Mouse (Mus musculus): Measurements from ENCODE around the gene Pars2. TPM values are rescaled to one million over a fixed set of nuclear protein-coding genes. Genes with fewer than 3 reads are reported as not detected.

Gene Pars2
- polyA plus RNA-seq (2014; fragmentation: Nextera tagmentation; extraction: Ambion mirVana), result 13.3 and 13.9 TPM in 2 replicates

DNA sequence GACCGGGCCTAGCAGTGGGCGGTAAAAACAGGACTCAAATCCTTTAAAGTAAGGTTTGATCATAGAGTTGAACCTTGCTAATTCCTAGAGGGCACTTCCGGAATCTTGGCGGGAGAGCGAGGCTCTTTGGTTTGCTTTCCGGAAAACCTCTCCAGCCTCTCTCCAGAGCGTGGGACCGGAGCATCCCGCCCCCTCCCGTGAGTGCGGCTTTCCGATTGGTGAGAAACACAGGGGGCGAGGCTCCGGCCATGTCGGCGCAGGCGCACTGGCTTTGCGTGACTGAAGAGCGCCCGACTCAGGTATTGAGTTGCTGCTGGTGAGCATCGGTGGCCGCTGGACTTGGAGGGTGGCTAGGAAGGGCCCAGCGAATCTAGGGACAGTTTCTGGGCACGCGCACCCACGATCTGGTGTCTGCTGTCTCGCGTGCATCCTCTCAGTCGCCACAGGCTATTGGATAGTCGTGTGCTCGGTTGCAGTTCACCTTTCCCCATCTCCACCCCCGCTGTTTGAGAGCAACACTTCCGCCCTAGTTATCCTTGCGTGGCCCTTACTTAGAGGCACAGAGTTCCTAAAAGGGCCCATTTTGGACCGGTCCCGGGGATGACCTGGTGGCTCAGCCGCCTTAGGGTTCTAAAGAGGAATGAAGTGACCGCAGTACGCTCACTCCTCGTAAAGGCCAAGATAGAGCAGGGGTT is at the start of gene Pars2:
TSS of gene Pars2 (plus strand) at position 237 of the 695 bp plus-strand sequence.
- Histone ChIP-seq H3K36me3 (ENCODE audit: control insufficient read depth, insufficient read depth, low read length) (no peaks in the 10 kb centered on the region; the same call in 1 of the 2 replicates), H3K27ac (ENCODE audit: low read depth, low read length) (peak within 1 kb of the TSS; percentile 37; the same call in 1 of the 2 replicates), H3K4me2 (ENCODE audit: low read depth, low read length, severe bottlenecking) (peak within 1 kb of the TSS; percentile 96), H3K4me3 (ENCODE audit: low read depth, low read length) (peak within 1 kb of the TSS; percentile 62), H3K9me3 (ENCODE audit: control insufficient read depth, low read length) (no peaks in the 10 kb centered on the region; the same call in 1 of the 2 replicates), H3K27me3 (ENCODE audit: control insufficient read depth, insufficient read depth, low read length) (no peaks in the 10 kb centered on the region), H3K4me1 (replicated peaks; ENCODE audit: control insufficient read depth, insufficient read depth, low read length) (peaks cover 6% of the 10 kb centered on the region), H3K9ac (ENCODE audit: low read length) (peak within 1 kb of the TSS; percentile 83)
- 4% methylated on average over 40 of the region's 40 CpGs for WGBS
- DNase-seq (ENCODE audit: low spot score) (peak; percentile 99), ATAC-seq (replicated peaks; ENCODE audit: low FRiP score) (peak; percentile 97)

DNA sequence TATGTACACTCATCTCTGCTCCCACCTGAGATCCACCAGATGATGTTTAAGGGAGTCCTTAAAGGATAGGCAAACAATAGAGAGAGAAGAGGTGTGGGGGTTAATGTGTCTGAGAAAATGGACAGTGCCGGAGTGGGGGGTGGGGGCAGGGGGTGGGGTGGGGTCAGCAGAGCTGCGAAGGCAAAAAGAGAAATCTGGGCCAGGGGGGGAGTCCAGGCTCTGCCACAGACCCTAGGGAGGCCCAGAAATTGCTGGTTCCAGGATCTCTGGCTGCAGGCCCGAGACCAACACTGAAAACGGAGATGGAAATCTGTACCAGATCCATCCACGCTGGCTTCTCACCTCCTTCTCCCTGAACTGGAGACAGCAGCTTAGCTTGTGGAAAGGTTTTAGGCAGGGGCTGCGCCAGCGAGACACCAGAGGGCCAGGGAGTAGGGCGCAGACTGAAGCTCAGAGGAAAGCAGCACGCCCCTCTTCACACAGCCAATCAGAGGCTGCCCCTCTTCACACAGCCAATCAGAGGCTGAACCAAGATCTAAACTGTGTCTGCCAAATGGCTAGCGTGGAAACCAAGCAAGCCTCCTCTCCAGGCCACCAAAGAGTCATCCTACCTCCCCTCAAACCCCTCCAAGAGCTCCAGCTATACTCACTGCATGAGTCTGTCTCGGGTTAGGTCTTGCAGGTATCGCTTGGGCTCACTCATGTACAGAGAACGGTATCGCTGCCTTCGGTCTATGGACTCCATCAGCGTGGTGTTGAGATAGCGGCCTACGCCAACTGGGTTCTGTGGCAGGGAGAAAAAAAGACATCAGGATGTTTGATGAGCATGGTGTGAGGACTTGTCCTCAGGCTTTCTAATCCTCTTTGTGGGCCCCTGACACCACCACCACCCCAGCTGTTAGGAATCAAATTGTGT is 44.0 kb upstream of the Pars2 start:
- WGBS, result 46% methylated on average over 18 of the region's 18 CpGs
- DNase-seq (ENCODE audit: low spot score) (peak; percentile 67), ATAC-seq (replicated peaks; ENCODE audit: low FRiP score) (peak; percentile 86)
- Histone ChIP-seq H3K4me1 (replicated peaks; ENCODE audit: control insufficient read depth, insufficient read depth, low read length) (0 out of 2 replicates have a peak, but pooled peaks cover 3% of the 10 kb centered on the region), H3K9ac (ENCODE audit: low read length) (peak overlapping the region; percentile 27; the same call in 1 of the 2 replicates), H3K27me3 (ENCODE audit: control insufficient read depth, insufficient read depth, low read length) (no peaks in the 10 kb centered on the region), H3K4me2 (ENCODE audit: low read depth, low read length, severe bottlenecking) (peak overlapping the region; percentile 30; the same call in 1 of the 2 replicates), H3K36me3 (ENCODE audit: control insufficient read depth, insufficient read depth, low read length) (no peaks in the 10 kb centered on the region), H3K27ac (ENCODE audit: low read depth, low read length) (no peak overlapping the region), H3K9me3 (ENCODE audit: control insufficient read depth, low read length) (no peaks in the 10 kb centered on the region), H3K4me3 (ENCODE audit: low read depth, low read length) (no peak overlapping the region)

DNA sequence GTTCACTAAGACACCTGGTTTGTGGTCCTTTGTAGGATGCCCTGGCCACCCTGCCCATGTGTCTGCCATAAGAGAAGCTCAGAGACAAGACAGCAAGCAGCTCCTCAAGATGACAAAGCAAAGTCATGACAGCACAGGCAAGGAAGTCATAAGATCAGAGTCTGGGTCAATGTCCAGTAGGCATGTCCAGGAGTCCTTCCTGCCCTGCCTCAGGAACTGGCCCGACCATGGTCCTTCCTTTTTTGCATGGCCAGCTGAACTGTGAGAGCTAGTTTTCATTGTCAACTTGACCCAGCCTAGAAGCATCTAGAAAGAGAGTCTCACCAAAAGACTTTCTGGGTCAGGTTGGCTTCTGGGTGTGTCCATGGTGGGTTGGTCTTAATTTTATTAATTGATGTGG is 43.0 kb upstream of the Pars2 start:
- H3K4me3 ChIP-seq (ENCODE audit: low read depth, low read length), result no peak overlapping the region
- no peaks in the 10 kb centered on the region for H3K27me3 ChIP-seq (ENCODE audit: control insufficient read depth, insufficient read depth, low read length)
- no peak overlapping the region for H3K9ac ChIP-seq (ENCODE audit: low read length)
- H3K9me3 ChIP-seq (ENCODE audit: control insufficient read depth, low read length), result no peaks in the 10 kb centered on the region
- 0 out of 2 replicates have a peak, but pooled peaks cover 3% of the 10 kb centered on the region for H3K4me1 ChIP-seq (replicated peaks; ENCODE audit: control insufficient read depth, insufficient read depth, low read length)
- no peak overlapping the region for H3K27ac ChIP-seq (ENCODE audit: low read depth, low read length)
- H3K36me3 ChIP-seq (ENCODE audit: control insufficient read depth, insufficient read depth, low read length), result no peaks in the 10 kb centered on the region
- 96% methylated on average over 1 of the region's 1 CpGs for WGBS
- DNase-seq (ENCODE audit: low spot score) (no peak), ATAC-seq (replicated peaks; ENCODE audit: low FRiP score) (no peak)
- no peak overlapping the region for H3K4me2 ChIP-seq (ENCODE audit: low read depth, low read length, severe bottlenecking)

DNA sequence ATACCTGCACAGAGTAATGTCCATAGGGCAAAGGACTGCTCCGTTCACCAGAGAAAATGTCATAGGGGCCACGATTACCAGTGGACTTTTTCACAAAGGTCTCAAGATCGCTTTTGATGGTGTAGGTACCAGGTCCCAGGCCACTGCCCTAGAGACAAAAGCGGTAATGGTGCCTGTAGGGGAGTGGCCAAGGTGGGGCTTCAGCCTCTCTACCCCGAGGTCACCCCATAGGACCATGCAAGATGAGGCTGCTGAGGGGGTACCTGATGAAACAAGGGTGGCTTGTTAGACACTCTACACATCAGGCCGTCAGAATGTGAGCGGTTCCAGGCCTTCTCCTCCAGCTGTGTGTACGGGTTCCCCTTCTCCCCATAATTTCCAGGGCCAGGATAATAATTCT is 37.8 kb upstream of the Pars2 start:
- H3K27me3 ChIP-seq (ENCODE audit: control insufficient read depth, insufficient read depth, low read length), result no peaks in the 10 kb centered on the region
- no peak overlapping the region for H3K4me3 ChIP-seq (ENCODE audit: low read depth, low read length)
- H3K36me3 ChIP-seq (ENCODE audit: control insufficient read depth, insufficient read depth, low read length), result no peaks in the 10 kb centered on the region
- H3K9ac ChIP-seq (ENCODE audit: low read length), result no peak overlapping the region
- 0 out of 2 replicates have a peak, but pooled peaks cover 3% of the 10 kb centered on the region for H3K4me1 ChIP-seq (replicated peaks; ENCODE audit: control insufficient read depth, insufficient read depth, low read length)
- H3K4me2 ChIP-seq (ENCODE audit: low read depth, low read length, severe bottlenecking), result no peak overlapping the region
- 83% methylated on average over 8 of the region's 8 CpGs for WGBS
- no peak for ATAC-seq (replicated peaks; ENCODE audit: low FRiP score)
- H3K9me3 ChIP-seq (ENCODE audit: control insufficient read depth, low read length), result no peaks in the 10 kb centered on the region
- DNase-seq (ENCODE audit: low spot score), result no peak
- no peak overlapping the region for H3K27ac ChIP-seq (ENCODE audit: low read depth, low read length)

DNA sequence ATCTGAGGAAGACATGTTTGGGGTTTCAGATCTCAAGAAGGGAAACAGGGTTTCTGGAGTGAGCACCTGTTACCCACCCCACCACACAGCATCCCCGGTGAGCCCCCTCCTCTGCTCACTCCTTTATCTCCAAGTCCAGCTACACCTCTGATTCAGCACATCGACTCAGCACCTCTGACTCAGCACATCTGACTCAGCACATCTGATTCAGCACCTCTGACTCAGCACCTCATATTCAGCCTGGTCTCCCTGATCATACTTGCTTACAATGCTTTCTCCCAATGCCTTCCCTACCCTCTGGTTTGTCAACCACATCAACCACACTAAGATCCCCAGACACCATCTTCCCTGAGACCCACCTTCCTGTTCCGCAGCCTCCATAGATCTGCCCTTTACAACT is 37.3 kb upstream of the Pars2 start:
- Histone ChIP-seq H3K9me3 (ENCODE audit: control insufficient read depth, low read length) (no peaks in the 10 kb centered on the region), H3K9ac (ENCODE audit: low read length) (no peak overlapping the region), H3K27me3 (ENCODE audit: control insufficient read depth, insufficient read depth, low read length) (no peaks in the 10 kb centered on the region), H3K27ac (ENCODE audit: low read depth, low read length) (no peak overlapping the region), H3K4me3 (ENCODE audit: low read depth, low read length) (no peak overlapping the region), H3K4me2 (ENCODE audit: low read depth, low read length, severe bottlenecking) (no peak overlapping the region), H3K36me3 (ENCODE audit: control insufficient read depth, insufficient read depth, low read length) (no peaks in the 10 kb centered on the region), H3K4me1 (replicated peaks; ENCODE audit: control insufficient read depth, insufficient read depth, low read length) (0 out of 2 replicates have a peak, but pooled peaks cover 3% of the 10 kb centered on the region)
- WGBS, result 64% methylated on average over 3 of the region's 3 CpGs
- DNase-seq (ENCODE audit: low spot score) (peak; percentile 60), ATAC-seq (replicated peaks; ENCODE audit: low FRiP score) (peak; percentile 42; the same call in 1 of the 2 replicates)

DNA sequence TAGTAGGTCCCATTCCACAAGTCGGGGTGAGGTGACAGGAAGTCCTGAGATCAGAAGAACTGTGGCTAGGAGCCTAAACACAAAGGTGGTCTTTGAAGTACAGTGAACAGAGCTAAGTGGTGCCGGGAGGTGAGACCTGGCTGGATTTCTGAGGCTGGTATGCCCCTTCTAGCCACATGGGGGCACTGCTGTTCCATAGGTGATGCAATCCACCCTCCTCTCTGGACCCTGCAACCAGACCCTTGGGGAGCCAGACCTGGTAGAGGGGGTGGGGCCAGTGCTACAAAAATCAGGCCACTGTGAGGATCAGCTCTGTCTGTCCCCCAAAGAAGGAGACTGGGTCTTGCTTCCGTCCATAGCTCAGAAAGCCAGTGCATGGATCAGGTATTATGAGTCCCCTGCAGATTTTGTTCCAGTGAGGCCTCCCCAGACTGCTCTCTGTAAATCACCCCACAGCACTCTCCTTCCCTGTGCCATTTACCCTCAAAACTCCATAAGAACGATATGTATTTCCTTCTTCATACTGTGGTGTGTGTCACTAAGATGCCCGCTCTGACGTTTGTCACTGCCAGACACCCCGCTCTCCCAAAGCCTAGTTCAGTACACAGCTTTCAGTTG is 36.6 kb upstream of the Pars2 start:
- no peak overlapping the region for H3K9ac ChIP-seq (ENCODE audit: low read length)
- 0 out of 2 replicates have a peak, but pooled peaks cover 3% of the 10 kb centered on the region for H3K4me1 ChIP-seq (replicated peaks; ENCODE audit: control insufficient read depth, insufficient read depth, low read length)
- DNase-seq (ENCODE audit: low spot score) (peak; percentile 84), ATAC-seq (replicated peaks; ENCODE audit: low FRiP score) (peak; percentile 78)
- no peak overlapping the region for H3K27ac ChIP-seq (ENCODE audit: low read depth, low read length)
- no peaks in the 10 kb centered on the region for H3K36me3 ChIP-seq (ENCODE audit: control insufficient read depth, insufficient read depth, low read length)
- WGBS, result 41% methylated on average over 7 of the region's 7 CpGs
- H3K27me3 ChIP-seq (ENCODE audit: control insufficient read depth, insufficient read depth, low read length), result no peaks in the 10 kb centered on the region
- H3K4me2 ChIP-seq (ENCODE audit: low read depth, low read length, severe bottlenecking), result no peak overlapping the region
- no peaks in the 10 kb centered on the region for H3K9me3 ChIP-seq (ENCODE audit: control insufficient read depth, low read length)
- H3K4me3 ChIP-seq (ENCODE audit: low read depth, low read length), result no peak overlapping the region

DNA sequence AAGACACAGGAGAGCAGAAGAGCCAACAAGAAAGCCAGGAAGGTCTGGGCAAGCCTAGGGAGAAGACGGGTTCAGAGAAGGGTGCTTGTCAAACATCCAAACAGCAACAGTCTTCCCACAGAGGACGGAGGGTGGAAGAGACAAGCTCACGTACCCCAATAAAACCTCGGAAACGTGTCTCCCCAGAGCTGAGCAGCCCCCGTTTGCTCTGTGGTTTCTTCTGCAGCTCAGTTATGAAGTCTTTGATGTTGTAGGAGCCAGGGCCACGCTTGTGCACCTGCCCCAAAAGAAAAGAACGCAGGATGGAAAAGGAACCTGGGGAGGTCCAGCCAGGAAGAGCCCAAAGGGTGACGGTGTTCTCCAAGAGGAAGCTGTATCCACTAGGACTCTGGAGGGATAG is 36.0 kb upstream of the Pars2 start:
- Histone ChIP-seq H3K4me1 (replicated peaks; ENCODE audit: control insufficient read depth, insufficient read depth, low read length) (0 out of 2 replicates have a peak, but pooled peaks cover 3% of the 10 kb centered on the region), H3K9ac (ENCODE audit: low read length) (no peak overlapping the region), H3K9me3 (ENCODE audit: control insufficient read depth, low read length) (no peaks in the 10 kb centered on the region), H3K27me3 (ENCODE audit: control insufficient read depth, insufficient read depth, low read length) (no peaks in the 10 kb centered on the region), H3K27ac (ENCODE audit: low read depth, low read length) (no peak overlapping the region), H3K4me2 (ENCODE audit: low read depth, low read length, severe bottlenecking) (no peak overlapping the region), H3K36me3 (ENCODE audit: control insufficient read depth, insufficient read depth, low read length) (no peaks in the 10 kb centered on the region), H3K4me3 (ENCODE audit: low read depth, low read length) (no peak overlapping the region)
- DNase-seq (ENCODE audit: low spot score), result no peak
- ATAC-seq (replicated peaks; ENCODE audit: low FRiP score), result no peak
- 88% methylated on average over 9 of the region's 9 CpGs for WGBS

DNA sequence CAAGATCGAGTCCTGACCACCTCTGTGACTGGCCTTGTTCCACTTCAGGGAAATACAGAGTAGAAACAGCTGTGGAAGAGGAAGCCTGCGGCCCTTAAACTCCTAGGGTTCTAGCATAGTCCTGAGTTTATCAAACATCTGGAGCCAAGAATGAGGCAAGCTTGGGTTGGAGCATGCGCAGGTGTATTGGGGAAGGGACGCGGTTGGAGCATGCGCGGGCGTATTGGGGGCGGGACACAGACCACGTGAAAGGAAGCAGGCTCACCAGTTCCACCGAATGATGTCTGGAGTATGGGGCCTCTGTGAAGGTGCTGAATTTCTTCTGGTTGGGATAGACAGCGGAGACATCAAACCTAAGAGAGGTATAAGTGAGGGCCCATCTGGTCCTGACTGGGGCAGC is 35.2 kb upstream of the Pars2 start:
- no peaks in the 10 kb centered on the region for H3K9me3 ChIP-seq (ENCODE audit: control insufficient read depth, low read length)
- H3K4me1 ChIP-seq (replicated peaks; ENCODE audit: control insufficient read depth, insufficient read depth, low read length), result 0 out of 2 replicates have a peak, but pooled peaks cover 3% of the 10 kb centered on the region
- H3K4me2 ChIP-seq (ENCODE audit: low read depth, low read length, severe bottlenecking), result no peak overlapping the region
- H3K36me3 ChIP-seq (ENCODE audit: control insufficient read depth, insufficient read depth, low read length), result no peaks in the 10 kb centered on the region
- H3K27ac ChIP-seq (ENCODE audit: low read depth, low read length), result no peak overlapping the region
- H3K27me3 ChIP-seq (ENCODE audit: control insufficient read depth, insufficient read depth, low read length), result no peaks in the 10 kb centered on the region
- H3K4me3 ChIP-seq (ENCODE audit: low read depth, low read length), result no peak overlapping the region
- no peak overlapping the region for H3K9ac ChIP-seq (ENCODE audit: low read length)
- ATAC-seq (replicated peaks; ENCODE audit: low FRiP score) (no peak), DNase-seq (ENCODE audit: low spot score) (no peak)
- WGBS, result 80% methylated on average over 12 of the region's 12 CpGs
